Mouse (Mus musculus) kidney, adult 2 months (tissue): ENCODE data around the gene Wbp4. TPM values are rescaled to one million over a fixed set of nuclear protein-coding genes. Genes with fewer than 3 reads are reported as not detected.

Source experiments
- DNase-seq: peaks from one replicate; pipeline ENCODE4 v3.0.0; 2021
- H3K27ac ChIP-seq: fragments of 200-500 bp; 2 replicates; pipeline ENCODE4 v1.5.1; 2012; ENCODE audit warnings: low read depth, low read length, control low read depth, inconsistent platforms; ENCODE audit not compliant: insufficient read depth
- H3K27me3 ChIP-seq: fragments of 200-500 bp; replicated peaks from 2 replicates; pipeline ENCODE4 v1.6.1; 2012; ENCODE audit warnings: mild to moderate bottlenecking, moderate library complexity, low read length, inconsistent platforms; ENCODE audit not compliant: control insufficient read depth, insufficient read depth
- H3K36me3 ChIP-seq: fragments of 200-500 bp; 2 replicates; pipeline ENCODE4 v1.6.1; 2012; ENCODE audit warnings: mild to moderate bottlenecking, moderate library complexity, low read length, inconsistent platforms; ENCODE audit not compliant: control insufficient read depth, insufficient read depth
- H3K4me1 ChIP-seq: fragments of 200-500 bp; 2 replicates; pipeline ENCODE4 v1.6.1; 2011; ENCODE audit warnings: low read length; ENCODE audit not compliant: control insufficient read depth, insufficient read depth
- H3K4me3 ChIP-seq: fragments of 200-500 bp; 2 replicates; pipeline ENCODE4 v1.5.1; 2011; ENCODE audit warnings: mild to moderate bottlenecking, low read depth, low read length, control low read depth; ENCODE audit not compliant: insufficient read depth
- CTCF ChIP-seq: fragments of 200-500 bp; conservative IDR thresholded peaks from 2 replicates; pipeline ENCODE4 v1.5.1; 2011; ENCODE audit warnings: low read depth, mild to moderate bottlenecking, control low read depth, low read length, moderate library complexity, mixed read lengths; ENCODE audit not compliant: insufficient read depth, insufficient read length
- POLR2A ChIP-seq: fragments of 200-500 bp; IDR thresholded peaks from one replicate; pipeline ENCODE4 v1.6.1; 2011; ENCODE audit warnings: low read depth, low read length, control low read depth
- WGBS: fragments of 180-500 bp; shearing (Covaris S2); methylation state at CpG from one replicate; pipeline ENCODE4 v1.1.7; 2018; 5-methylcytosine and 5-hydroxymethylcytosine counted together
- polyA plus RNA-seq: library from polyadenylated mRNA; depleted of rRNA; stranded (reverse); fragments of >200 nt; gene quantifications from 2 replicates; pipeline ENCODE4 v1.2.3, GENCODE M21; 2012

Gene Wbp4
- polyA plus RNA-seq, 1 experiment: 5.0 TPM

- no peak for DNase-seq
- 55% methylated on average over 1 of the region's 1 CpGs for WGBS
- no peak overlapping the region for H3K27ac ChIP-seq
- no peaks in the 10 kb centered on the region for H3K36me3 ChIP-seq
- no peaks in the 10 kb centered on the region for H3K27me3 ChIP-seq
- no peak for TF ChIP-seq POLR2A
- no peak for TF ChIP-seq CTCF
- no peak overlapping the region for H3K4me3 ChIP-seq
- H3K4me1 ChIP-seq: peaks cover 15% of the 10 kb centered on the region
Observed at GRCm38 (mm10) chr14:79507846-79508245, 26.5 kb upstream of the Wbp4 start.

- 77% methylated on average over 9 of the region's 9 CpGs for WGBS
- no peak overlapping the region for H3K4me3 ChIP-seq
- no peaks in the 10 kb centered on the region for H3K27me3 ChIP-seq
- DNase-seq: no peak
- no peak overlapping the region for H3K27ac ChIP-seq
- H3K36me3 ChIP-seq: no peaks in the 10 kb centered on the region
- peaks cover 13% of the 10 kb centered on the region for H3K4me1 ChIP-seq
- no peak for TF ChIP-seq POLR2A
- TF ChIP-seq CTCF: no peak
Observed at GRCm38 (mm10) chr14:79506207-79506606, 24.9 kb upstream of the Wbp4 start.

DNA sequence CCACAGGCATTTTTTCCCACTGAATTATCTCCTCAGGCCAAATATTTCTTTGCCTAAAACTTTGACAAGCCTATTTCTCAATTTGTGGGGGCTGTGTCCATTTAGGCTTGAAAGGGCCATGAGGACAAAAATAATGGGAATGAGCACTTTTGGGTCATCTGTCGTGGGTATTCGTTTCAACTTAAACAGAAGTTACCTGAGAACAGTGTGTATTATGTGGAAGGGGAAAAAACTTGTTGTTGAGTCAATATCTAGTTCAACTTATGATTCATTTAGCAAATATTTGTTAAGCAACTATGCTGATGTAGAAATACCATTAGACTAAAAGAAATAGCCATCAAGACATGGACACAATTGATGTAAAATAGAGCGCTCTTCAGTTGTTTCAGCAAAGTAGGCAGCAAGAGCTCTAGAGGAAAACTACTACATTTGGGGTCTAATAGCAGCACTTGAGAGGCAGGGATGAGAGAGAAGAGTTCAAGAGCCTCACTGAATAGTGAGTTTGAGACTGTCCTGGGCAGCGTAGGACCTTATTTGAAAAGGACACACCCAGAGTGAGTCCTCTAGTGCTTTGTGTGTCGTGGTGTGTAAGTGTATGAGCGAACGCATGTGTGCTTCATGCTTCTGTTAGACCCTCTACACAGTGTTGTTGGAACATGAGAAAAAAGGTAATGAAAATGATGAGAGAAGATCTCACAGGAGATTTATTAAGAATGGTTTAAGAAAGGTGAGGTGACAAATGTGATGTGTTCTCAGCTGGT lies 23.1 kb upstream of the Wbp4 start:
- no peak overlapping the region for H3K4me3 ChIP-seq
- peaks cover 11% of the 10 kb centered on the region; the same call in 1 of the 2 replicates for H3K4me1 ChIP-seq
- TF ChIP-seq CTCF: no peak
- TF ChIP-seq POLR2A: no peak
- no peaks in the 10 kb centered on the region for H3K27me3 ChIP-seq
- H3K36me3 ChIP-seq: no peaks in the 10 kb centered on the region
- no peak for DNase-seq
- H3K27ac ChIP-seq: no peak overlapping the region
- WGBS: 92% methylated on average over 7 of the region's 7 CpGs

DNA sequence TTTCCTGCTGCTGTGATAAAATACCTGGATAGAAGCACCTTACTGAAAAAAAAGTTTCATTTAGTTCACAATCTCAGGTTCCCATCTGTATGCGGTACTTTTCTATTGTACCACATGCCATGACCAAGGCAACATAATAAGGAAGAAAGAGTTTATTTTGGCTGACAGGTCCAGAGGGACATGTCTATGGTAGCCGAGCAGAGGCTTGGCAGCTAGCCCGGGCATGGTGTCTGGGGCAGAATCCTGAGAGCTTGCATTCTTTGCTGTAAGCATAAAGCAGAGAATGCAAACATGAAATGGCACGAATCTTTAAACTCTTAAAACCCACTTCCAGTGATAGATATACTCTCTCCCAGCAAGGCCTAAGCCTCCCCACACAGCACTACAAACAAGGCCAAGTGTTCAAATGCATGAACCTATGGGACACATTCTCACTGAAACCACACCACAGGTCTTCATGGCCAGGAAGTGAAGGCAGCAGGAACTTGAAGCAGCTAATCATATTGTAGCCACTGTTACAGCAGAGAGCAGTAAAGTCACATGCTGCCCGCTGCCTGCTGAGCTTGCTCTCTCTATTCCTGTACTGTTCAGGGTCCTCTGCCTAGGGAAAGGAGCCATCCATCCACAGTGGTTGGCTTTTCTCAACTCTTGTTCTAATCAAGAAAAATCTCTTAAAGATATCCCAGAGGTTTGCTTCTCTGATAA lies 22.2 kb upstream of the Wbp4 start:
- Histone ChIP-seq H3K27me3 (no peaks in the 10 kb centered on the region), H3K36me3 (no peaks in the 10 kb centered on the region), H3K27ac (peak overlapping the region; percentile 73), H3K4me1 (peaks cover 11% of the 10 kb centered on the region; the same call in 1 of the 2 replicates), H3K4me3 (no peak overlapping the region)
- DNase-seq: peak; percentile 83
- TF ChIP-seq POLR2A (no peak), CTCF (peak; percentile 17; the same call in 1 of the 2 replicates)
- WGBS: 22% methylated on average over 5 of the region's 5 CpGs

DNA sequence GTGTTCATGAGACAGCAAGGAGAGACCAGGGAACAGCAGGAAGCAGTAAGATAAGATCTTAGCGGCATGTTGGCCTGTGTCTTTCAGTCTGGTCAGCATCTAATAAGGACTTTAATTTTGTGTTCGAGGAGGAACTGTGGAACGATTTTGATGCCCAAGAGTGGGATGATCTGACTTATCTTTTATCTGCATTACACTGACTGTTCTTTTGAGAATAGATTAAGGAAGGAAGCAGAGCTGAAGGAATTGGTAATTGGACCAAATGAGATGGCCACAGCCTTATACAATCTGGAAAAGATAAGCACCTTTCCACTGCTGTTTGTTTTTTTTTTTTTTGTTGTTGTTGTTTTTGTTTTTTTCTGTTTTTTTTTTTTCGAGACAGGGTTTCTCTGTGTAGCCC lies 19.4 kb upstream of the Wbp4 start:
- WGBS: 69% methylated on average over 4 of the region's 4 CpGs
- H3K4me1 ChIP-seq: peaks cover 11% of the 10 kb centered on the region; the same call in 1 of the 2 replicates

DNA sequence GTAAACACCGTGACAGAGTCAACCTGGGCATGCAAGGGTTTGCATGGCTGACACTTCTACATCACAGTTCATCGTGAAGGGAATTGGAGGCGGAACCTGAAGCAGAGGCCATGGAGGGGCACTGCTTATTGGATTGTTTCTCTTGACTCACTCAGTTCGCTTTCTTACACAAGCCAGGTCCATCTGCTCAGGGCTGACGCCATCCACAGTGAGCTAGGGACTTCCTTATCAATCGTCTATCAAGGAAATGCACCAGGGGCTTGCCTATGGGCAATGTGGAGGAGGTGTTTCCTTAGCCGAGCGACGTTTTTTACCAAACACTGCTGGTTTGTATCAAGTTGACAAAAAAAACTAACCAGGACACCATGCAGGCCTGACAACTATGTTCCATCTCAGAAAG lies 18.0 kb upstream of the Wbp4 start:
- DNase-seq: no peak
- H3K4me1 ChIP-seq: peaks cover 12% of the 10 kb centered on the region; the same call in 1 of the 2 replicates
- TF ChIP-seq CTCF (no peak), POLR2A (no peak)
- H3K27me3 ChIP-seq: no peaks in the 10 kb centered on the region
- H3K4me3 ChIP-seq: no peak overlapping the region
- H3K27ac ChIP-seq: no peak overlapping the region
- WGBS: 74% methylated on average over 9 of the region's 9 CpGs
- H3K36me3 ChIP-seq: no peaks in the 10 kb centered on the region

More for the DNA sequence above, 19.4 kb upstream of the Wbp4 start:
- no peaks in the 10 kb centered on the region for H3K27me3 ChIP-seq
- TF ChIP-seq POLR2A: no peak
- no peak for TF ChIP-seq CTCF
- H3K36me3 ChIP-seq: no peaks in the 10 kb centered on the region
- no peak overlapping the region for H3K27ac ChIP-seq
- H3K4me3 ChIP-seq: no peak overlapping the region
- no peak for DNase-seq

DNA sequence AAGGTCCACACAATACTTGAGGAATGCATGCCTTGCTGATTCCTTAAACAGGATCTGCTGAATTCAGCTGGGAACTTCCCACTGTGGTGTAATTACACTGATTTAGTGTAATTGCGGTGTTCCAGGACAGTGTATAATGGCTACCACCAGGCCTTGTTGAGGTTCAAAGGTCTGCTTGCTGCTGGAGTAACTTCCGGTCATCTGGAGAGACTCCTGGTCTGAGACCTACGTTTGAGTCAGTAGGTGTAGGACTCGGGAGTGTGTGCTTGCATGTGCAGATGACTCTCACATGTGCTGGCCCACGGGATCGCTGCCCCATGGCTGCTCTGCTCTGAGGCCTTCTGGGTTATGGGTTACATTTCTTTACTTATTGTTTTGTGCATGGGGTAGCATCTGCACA lies 13.0 kb upstream of the Wbp4 start:
- no peak for TF ChIP-seq CTCF
- TF ChIP-seq POLR2A: no peak
- DNase-seq: no peak
- Histone ChIP-seq H3K4me1 (peaks cover 13% of the 10 kb centered on the region; the same call in 1 of the 2 replicates), H3K4me3 (no peak overlapping the region), H3K27me3 (no peaks in the 10 kb centered on the region), H3K36me3 (no peaks in the 10 kb centered on the region; the same call in 1 of the 2 replicates), H3K27ac (no peak overlapping the region)
- WGBS: 55% methylated on average over 6 of the region's 6 CpGs
